Mouse (Mus musculus): Measurements from ENCODE around the gene Pcbd2. TPM values are rescaled to one million over a fixed set of nuclear protein-coding genes. Genes with fewer than 3 reads are reported as not detected.
A peak's percentile ranks its signal among the peaks of the same experiment; 100 is the strongest.

Gene Pcbd2
- 25.6 and 28.6 TPM in 2 replicates for polyA plus RNA-seq (2014; fragmentation: Nextera tagmentation; extraction: Ambion mirVana)

- H3K4me3 ChIP-seq (ENCODE audit: low read depth, low read length): peak within 1 kb of the TSS; percentile 51
- H3K9me3 ChIP-seq (ENCODE audit: control insufficient read depth, low read length): no peaks in the 10 kb centered on the region
- WGBS: 1% methylated on average over 73 of the region's 73 CpGs
- H3K9ac ChIP-seq (ENCODE audit: low read length): peak within 1 kb of the TSS; percentile 81
- DNase-seq (ENCODE audit: low spot score) (peak; percentile 89), ATAC-seq (ENCODE audit: insufficient read depth, low FRiP score, low TSS enrichment) (peak; percentile 69)
- no peaks in the 10 kb centered on the region for H3K27me3 ChIP-seq (ENCODE audit: control insufficient read depth, insufficient read depth, low read length)
- peak within 1 kb of the TSS; percentile 60 for H3K4me2 ChIP-seq (ENCODE audit: low read depth)
- no peaks in the 10 kb centered on the region for H3K4me1 ChIP-seq (ENCODE audit: control insufficient read depth, insufficient read depth, low read length)
- peak within 1 kb of the TSS; percentile 94 for H3K27ac ChIP-seq (ENCODE audit: low read depth, low read length)
- H3K36me3 ChIP-seq (ENCODE audit: control insufficient read depth, insufficient read depth, low read length): no peaks in the 10 kb centered on the region
Observed at GRCm38 (mm10) chr13:55727120-55727838, at the start of gene Pcbd2. Pcbd2 (plus strand) TSS chr13:55727368.

GRCm38 (mm10) chr13:55682201-55682600 is 45.0 kb upstream of the Pcbd2 start:
- Histone ChIP-seq H3K27ac (ENCODE audit: low read depth, low read length) (no peak overlapping the region), H3K4me2 (ENCODE audit: low read depth) (no peak overlapping the region), H3K9ac (ENCODE audit: low read length) (no peak overlapping the region), H3K36me3 (ENCODE audit: control insufficient read depth, insufficient read depth, low read length) (peaks cover 9% of the 10 kb centered on the region), H3K9me3 (ENCODE audit: control insufficient read depth, low read length) (no peaks in the 10 kb centered on the region), H3K4me3 (ENCODE audit: low read depth, low read length) (no peak overlapping the region), H3K27me3 (ENCODE audit: control insufficient read depth, insufficient read depth, low read length) (no peaks in the 10 kb centered on the region), H3K4me1 (ENCODE audit: control insufficient read depth, insufficient read depth, low read length) (peaks cover under 1% of the 10 kb centered on the region; the same call in 1 of the 2 replicates)
- DNase-seq (ENCODE audit: low spot score) (no peak), ATAC-seq (ENCODE audit: insufficient read depth, low FRiP score, low TSS enrichment) (no peak)
- WGBS: 94% methylated on average over 9 of the region's 9 CpGs

GRCm38 (mm10) chr13:55683581-55683980 is 43.6 kb upstream of the Pcbd2 start:
- Histone ChIP-seq H3K27me3 (ENCODE audit: control insufficient read depth, insufficient read depth, low read length) (no peaks in the 10 kb centered on the region), H3K36me3 (ENCODE audit: control insufficient read depth, insufficient read depth, low read length) (no peaks in the 10 kb centered on the region), H3K4me1 (ENCODE audit: control insufficient read depth, insufficient read depth, low read length) (peaks cover 10% of the 10 kb centered on the region), H3K9me3 (ENCODE audit: control insufficient read depth, low read length) (no peaks in the 10 kb centered on the region), H3K27ac (ENCODE audit: low read depth, low read length) (no peak overlapping the region), H3K4me3 (ENCODE audit: low read depth, low read length) (no peak overlapping the region), H3K9ac (ENCODE audit: low read length) (no peak overlapping the region), H3K4me2 (ENCODE audit: low read depth) (no peak overlapping the region)
- DNase-seq (ENCODE audit: low spot score) (no peak), ATAC-seq (ENCODE audit: insufficient read depth, low FRiP score, low TSS enrichment) (no peak)
- 95% methylated on average over 3 of the region's 3 CpGs for WGBS

DNA sequence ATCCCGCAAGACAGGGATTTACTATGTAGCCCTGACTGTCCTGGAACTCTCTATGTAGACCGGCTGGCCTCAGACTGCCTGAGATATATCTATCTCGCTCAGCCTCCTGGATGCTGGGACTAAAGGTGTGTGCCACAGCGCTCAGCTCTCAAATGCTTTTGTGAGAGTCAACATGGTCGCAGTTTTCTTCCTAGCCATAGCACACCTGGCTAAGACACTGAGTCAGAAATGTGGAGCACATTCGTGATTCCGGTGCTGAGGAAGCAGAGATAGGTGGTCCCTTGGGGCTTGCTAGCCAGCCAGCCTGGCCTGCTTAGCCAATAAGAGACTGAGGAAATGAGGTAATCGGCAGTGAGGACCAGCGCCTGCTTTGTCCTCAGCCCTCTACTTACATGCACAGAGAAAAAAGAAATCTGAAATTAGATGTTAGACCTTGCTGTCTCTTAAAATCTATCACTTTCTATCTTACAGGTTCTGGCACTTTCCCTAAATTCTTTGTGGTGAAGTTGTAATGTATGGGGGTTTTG is 41.0 kb upstream of the Pcbd2 start:
- Histone ChIP-seq H3K4me3 (ENCODE audit: low read depth, low read length) (no peak overlapping the region), H3K36me3 (ENCODE audit: control insufficient read depth, insufficient read depth, low read length) (no peaks in the 10 kb centered on the region), H3K27me3 (ENCODE audit: control insufficient read depth, insufficient read depth, low read length) (no peaks in the 10 kb centered on the region), H3K9ac (ENCODE audit: low read length) (no peak overlapping the region), H3K4me2 (ENCODE audit: low read depth) (no peak overlapping the region), H3K4me1 (ENCODE audit: control insufficient read depth, insufficient read depth, low read length) (peaks cover 10% of the 10 kb centered on the region), H3K27ac (ENCODE audit: low read depth, low read length) (0 out of 2 replicates have a peak overlapping the region, but pooled peaks have one; percentile 49), H3K9me3 (ENCODE audit: control insufficient read depth, low read length) (no peaks in the 10 kb centered on the region)
- ATAC-seq (ENCODE audit: insufficient read depth, low FRiP score, low TSS enrichment) (no peak), DNase-seq (ENCODE audit: low spot score) (peak; percentile 42)
- 75% methylated on average over 9 of the region's 9 CpGs for WGBS

GRCm38 (mm10) chr13:55687927-55688602 is 39.1 kb upstream of the Pcbd2 start:
- peaks cover 10% of the 10 kb centered on the region for H3K4me1 ChIP-seq (ENCODE audit: control insufficient read depth, insufficient read depth, low read length)
- DNase-seq (ENCODE audit: low spot score): peak; percentile 53
- H3K9me3 ChIP-seq (ENCODE audit: control insufficient read depth, low read length): no peaks in the 10 kb centered on the region
- H3K9ac ChIP-seq (ENCODE audit: low read length): no peak overlapping the region; the same call in 1 of the 2 replicates
- H3K4me3 ChIP-seq (ENCODE audit: low read depth, low read length): no peak overlapping the region
- ATAC-seq (ENCODE audit: insufficient read depth, low FRiP score, low TSS enrichment): no peak
- H3K27ac ChIP-seq (ENCODE audit: low read depth, low read length): peak overlapping the region; percentile 64
- no peaks in the 10 kb centered on the region for H3K36me3 ChIP-seq (ENCODE audit: control insufficient read depth, insufficient read depth, low read length)
- 23% methylated on average over 4 of the region's 4 CpGs for WGBS
- no peak overlapping the region for H3K4me2 ChIP-seq (ENCODE audit: low read depth)
- no peaks in the 10 kb centered on the region for H3K27me3 ChIP-seq (ENCODE audit: control insufficient read depth, insufficient read depth, low read length)

- peaks cover 20% of the 10 kb centered on the region for H3K4me1 ChIP-seq (ENCODE audit: control insufficient read depth, insufficient read depth, low read length)
- no peaks in the 10 kb centered on the region for H3K27me3 ChIP-seq (ENCODE audit: control insufficient read depth, insufficient read depth, low read length)
- H3K9ac ChIP-seq (ENCODE audit: low read length): peak within 1 kb of the TSS; percentile 100
- H3K4me2 ChIP-seq (ENCODE audit: low read depth): peak within 1 kb of the TSS; percentile 84
- ATAC-seq (ENCODE audit: insufficient read depth, low FRiP score, low TSS enrichment) (peak; percentile 96), DNase-seq (ENCODE audit: low spot score) (peak; percentile 97)
- H3K36me3 ChIP-seq (ENCODE audit: control insufficient read depth, insufficient read depth, low read length): no peaks in the 10 kb centered on the region
- H3K9me3 ChIP-seq (ENCODE audit: control insufficient read depth, low read length): no peaks in the 10 kb centered on the region
- H3K4me3 ChIP-seq (ENCODE audit: low read depth, low read length): peak within 1 kb of the TSS; percentile 99
- H3K27ac ChIP-seq (ENCODE audit: low read depth, low read length): peak within 1 kb of the TSS; percentile 98
- 3% methylated on average over 45 of the region's 51 CpGs for WGBS
Observed at GRCm38 (mm10) chr13:55692535-55693242, 34.5 kb upstream of the Pcbd2 start, which contains the start of gene B230219D22Rik. B230219D22Rik (plus strand) TSS chr13:55693124.

GRCm38 (mm10) chr13:55693243-55693721 is 33.9 kb upstream of the Pcbd2 start:
- peaks cover 14% of the 10 kb centered on the region for H3K4me1 ChIP-seq (ENCODE audit: control insufficient read depth, insufficient read depth, low read length)
- H3K9me3 ChIP-seq (ENCODE audit: control insufficient read depth, low read length): no peaks in the 10 kb centered on the region
- peak overlapping the region; percentile 84 for H3K4me2 ChIP-seq (ENCODE audit: low read depth)
- WGBS: under 1% methylated on average over 44 of the region's 70 CpGs
- no peaks in the 10 kb centered on the region for H3K27me3 ChIP-seq (ENCODE audit: control insufficient read depth, insufficient read depth, low read length)
- H3K36me3 ChIP-seq (ENCODE audit: control insufficient read depth, insufficient read depth, low read length): no peaks in the 10 kb centered on the region
- peak; percentile 70 for DNase-seq (ENCODE audit: low spot score)
- peak overlapping the region; percentile 100 for H3K9ac ChIP-seq (ENCODE audit: low read length)
- ATAC-seq (ENCODE audit: insufficient read depth, low FRiP score, low TSS enrichment): peak; percentile 68
- H3K27ac ChIP-seq (ENCODE audit: low read depth, low read length): peak overlapping the region; percentile 98
- H3K4me3 ChIP-seq (ENCODE audit: low read depth, low read length): peak overlapping the region; percentile 99

DNA sequence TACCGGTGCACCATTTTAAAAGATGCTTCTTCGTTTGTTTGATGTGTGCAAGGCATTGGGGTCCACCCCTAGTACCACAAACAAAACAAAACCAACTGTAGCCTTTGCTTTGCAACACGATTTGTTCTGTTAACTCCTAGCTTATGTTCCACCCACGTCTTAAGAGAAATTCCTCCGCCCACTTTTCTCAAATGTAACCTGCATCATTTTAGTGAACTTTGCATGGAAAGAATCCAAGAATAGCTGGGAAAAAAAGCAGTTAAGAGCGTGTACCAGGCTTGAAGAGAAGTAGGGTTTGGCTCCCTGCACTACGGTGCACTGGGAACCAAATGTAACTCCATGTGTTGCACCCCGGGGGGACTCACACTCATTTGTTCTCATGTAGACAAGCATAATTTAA is 33.1 kb upstream of the Pcbd2 start:
- no peak for DNase-seq (ENCODE audit: low spot score)
- Histone ChIP-seq H3K4me1 (ENCODE audit: control insufficient read depth, insufficient read depth, low read length) (peaks cover 14% of the 10 kb centered on the region), H3K27me3 (ENCODE audit: control insufficient read depth, insufficient read depth, low read length) (no peaks in the 10 kb centered on the region), H3K4me2 (ENCODE audit: low read depth) (peak overlapping the region; percentile 84), H3K9me3 (ENCODE audit: control insufficient read depth, low read length) (no peaks in the 10 kb centered on the region), H3K27ac (ENCODE audit: low read depth, low read length) (no peak overlapping the region), H3K4me3 (ENCODE audit: low read depth, low read length) (peak overlapping the region; percentile 99), H3K9ac (ENCODE audit: low read length) (peak overlapping the region; percentile 100), H3K36me3 (ENCODE audit: control insufficient read depth, insufficient read depth, low read length) (peaks cover 2% of the 10 kb centered on the region)
- no peak for ATAC-seq (ENCODE audit: insufficient read depth, low FRiP score, low TSS enrichment)
- WGBS: 22% methylated on average over 8 of the region's 8 CpGs

Measured in neural tube, embryonic 11.5 days (tissue).